Mouse (Mus musculus) midbrain, postnatal 0 days (tissue): ENCODE data around the gene Bckdhb. TPM values are rescaled to one million over a fixed set of nuclear protein-coding genes. Genes with fewer than 3 reads are reported as not detected.

Source experiments
- ATAC-seq: fragments of 200-750 bp; cut with Nextera tagmentation; 2 replicates; pipeline ENCODE4 v1.8.0; 2017; ENCODE audit warnings: moderate number of reproducible peaks, mild to moderate bottlenecking, moderate TSS enrichment, moderate library complexity; ENCODE audit not compliant: low FRiP score
- DNase-seq: peaks from one replicate; pipeline ENCODE4 v3.0.0-alpha.2; 2015; ENCODE audit warnings: low spot score
- H3K27ac ChIP-seq: fragments of 300-500 bp; sonication (generic); 2 replicates; pipeline ENCODE4 v1.5.1; 2014; ENCODE audit warnings: low read depth, mild to moderate bottlenecking, low read length, mixed read lengths
- H3K27me3 ChIP-seq: fragments of 300-500 bp; sonication (generic); 2 replicates; pipeline ENCODE4 v1.6.1; 2014; ENCODE audit warnings: low read length, control low read depth, mixed read lengths; ENCODE audit not compliant: insufficient read depth
- H3K36me3 ChIP-seq: fragments of 300-500 bp; sonication (generic); 2 replicates; pipeline ENCODE4 v1.6.1; 2014; ENCODE audit warnings: low read length, control low read depth, mixed read lengths; ENCODE audit not compliant: insufficient read depth
- H3K4me1 ChIP-seq: fragments of 300-500 bp; sonication (generic); 2 replicates; pipeline ENCODE4 v1.6.1; 2014; ENCODE audit warnings: mild to moderate bottlenecking, control low read depth, antibody characterized with exemption, low read length, mixed read lengths; ENCODE audit not compliant: insufficient read depth
- H3K4me2 ChIP-seq: fragments of 300-500 bp; sonication (generic); 2 replicates; pipeline ENCODE4 v1.6.1; 2014; ENCODE audit warnings: low read depth, mild to moderate bottlenecking, low read length, mixed read lengths; ENCODE audit not compliant: poor library complexity, severe bottlenecking
- H3K4me3 ChIP-seq: fragments of 300-500 bp; sonication (generic); 2 replicates; pipeline ENCODE4 v1.5.1; 2014; ENCODE audit warnings: low read depth, mild to moderate bottlenecking, low read length, moderate library complexity
- H3K9ac ChIP-seq: fragments of 300-500 bp; sonication (generic); replicated peaks from 2 replicates; pipeline ENCODE4 v1.6.1; 2014; ENCODE audit warnings: mild to moderate bottlenecking, low read length, moderate library complexity, mixed read lengths; ENCODE audit not compliant: poor library complexity, severe bottlenecking
- H3K9me3 ChIP-seq: fragments of 300-500 bp; sonication (generic); 2 replicates; pipeline ENCODE4 v1.6.1; 2016; ENCODE audit warnings: low read length, control low read depth
- CTCF ChIP-seq: IDR thresholded peaks from 2 replicates; pipeline ENCODE4 v1.5.1; 2016; ENCODE audit warnings: antibody characterized with exemption, mild to moderate bottlenecking
- WGBS: fragments of 180-500 bp; shearing (Covaris S2); extraction: QIAGEN DNeasy Blood & Tissue Kit; methylation state at CpG from one replicate; pipeline ENCODE4 v1.1.7; 2014; 5-methylcytosine and 5-hydroxymethylcytosine counted together
- polyA plus RNA-seq: library from polyadenylated mRNA; unstranded; fragments of >200 nt; fragmentation: Nextera tagmentation; extraction: Ambion mirVana; gene quantifications from 2 replicates; pipeline ENCODE4 v1.2.1, GENCODE M21; 2015
- total RNA-seq: library from RNA; depleted of rRNA; stranded (reverse); fragments of >200 nt; gene quantifications from 2 replicates; pipeline ENCODE4 v1.2.3, GENCODE M21; 2014

The Bckdhb gene
- total and polyA plus RNA-seq, 2 experiments from 2014 or later: 23.5 to 29.9 TPM

- no peak overlapping the region for H3K4me3 ChIP-seq
- H3K9ac ChIP-seq: no peak overlapping the region
- H3K4me2 ChIP-seq: no peak overlapping the region
- no peak for TF ChIP-seq CTCF
- H3K9me3 ChIP-seq: no peaks in the 10 kb centered on the region
- H3K27ac ChIP-seq: no peak overlapping the region
- ATAC-seq: no peak
- DNase-seq: no peak
- WGBS: 95% methylated on average over 8 of the region's 8 CpGs
- H3K27me3 ChIP-seq: no peaks in the 10 kb centered on the region
- no peaks in the 10 kb centered on the region for H3K36me3 ChIP-seq
- no peaks in the 10 kb centered on the region for H3K4me1 ChIP-seq
These were observed 168.0 kb downstream of the Bckdhb start for GRCm38 (mm10) chr9:84092994-84093393.

GRCm38 (mm10) chr9:84094111-84094510 is 169.2 kb downstream of the Bckdhb start:
- ATAC-seq: no peak
- no peaks in the 10 kb centered on the region for H3K9me3 ChIP-seq

GRCm38 (mm10) chr9:84096484-84097015 is 171.6 kb downstream of the Bckdhb start:
- no peaks in the 10 kb centered on the region for H3K4me1 ChIP-seq
- no peaks in the 10 kb centered on the region for H3K27me3 ChIP-seq
- no peak overlapping the region for H3K4me3 ChIP-seq
- H3K9ac ChIP-seq: no peak overlapping the region
- no peak overlapping the region for H3K27ac ChIP-seq
- H3K9me3 ChIP-seq: no peaks in the 10 kb centered on the region
- no peak for DNase-seq
- no peak for ATAC-seq
- WGBS: 96% methylated on average over 13 of the region's 13 CpGs
- TF ChIP-seq CTCF: no peak
- H3K4me2 ChIP-seq: no peak overlapping the region
- no peaks in the 10 kb centered on the region for H3K36me3 ChIP-seq

More at GRCm38 (mm10) chr9:84094111-84094510, 169.2 kb downstream of the Bckdhb start:
- no peaks in the 10 kb centered on the region for H3K36me3 ChIP-seq
- H3K4me2 ChIP-seq: no peak overlapping the region
- no peaks in the 10 kb centered on the region for H3K27me3 ChIP-seq
- TF ChIP-seq CTCF: no peak
- 81% methylated on average over 6 of the region's 6 CpGs for WGBS
- no peaks in the 10 kb centered on the region for H3K4me1 ChIP-seq
- no peak overlapping the region for H3K27ac ChIP-seq
- H3K4me3 ChIP-seq: no peak overlapping the region
- no peak overlapping the region for H3K9ac ChIP-seq
- DNase-seq: no peak

GRCm38 (mm10) chr9:84103344-84103743 is 178.4 kb downstream of the Bckdhb start:
- DNase-seq: no peak
- H3K4me3 ChIP-seq: no peak overlapping the region
- no peak for ATAC-seq
- no peaks in the 10 kb centered on the region for H3K27me3 ChIP-seq
- H3K36me3 ChIP-seq: no peaks in the 10 kb centered on the region
- no peaks in the 10 kb centered on the region; the same call in 1 of the 2 replicates for H3K4me1 ChIP-seq
- no peak for TF ChIP-seq CTCF
- H3K9ac ChIP-seq: no peak overlapping the region
- no peak overlapping the region for H3K4me2 ChIP-seq
- 94% methylated on average over 7 of the region's 7 CpGs for WGBS
- H3K27ac ChIP-seq: no peak overlapping the region
- no peaks in the 10 kb centered on the region for H3K9me3 ChIP-seq

GRCm38 (mm10) chr9:84106438-84106837 is 181.5 kb downstream of the Bckdhb start:
- 80% methylated on average over 2 of the region's 2 CpGs for WGBS
- ATAC-seq (no peak), DNase-seq (no peak)
- no peak for TF ChIP-seq CTCF
- H3K4me1 ChIP-seq: peaks cover 3% of the 10 kb centered on the region
- no peak overlapping the region for H3K9ac ChIP-seq
- no peaks in the 10 kb centered on the region for H3K27me3 ChIP-seq
- H3K4me3 ChIP-seq: no peak overlapping the region
- no peaks in the 10 kb centered on the region for H3K36me3 ChIP-seq
- H3K27ac ChIP-seq: no peak overlapping the region
- no peaks in the 10 kb centered on the region for H3K9me3 ChIP-seq
- H3K4me2 ChIP-seq: no peak overlapping the region

- Histone ChIP-seq H3K4me1 (peaks cover 3% of the 10 kb centered on the region), H3K36me3 (no peaks in the 10 kb centered on the region), H3K9me3 (no peaks in the 10 kb centered on the region), H3K27me3 (no peaks in the 10 kb centered on the region), H3K9ac (no peak overlapping the region), H3K4me3 (no peak overlapping the region), H3K4me2 (no peak overlapping the region), H3K27ac (no peak overlapping the region)
- ATAC-seq: no peak
- 75% methylated on average over 20 of the region's 20 CpGs for WGBS
- DNase-seq: no peak
- TF ChIP-seq CTCF: no peak
These were observed 182.3 kb downstream of the Bckdhb start for GRCm38 (mm10) chr9:84107045-84107813.
